Mouse (Mus musculus) neural tube, embryonic 15.5 days (tissue): ENCODE data around the gene Rc3h2. TPM values are rescaled to one million over a fixed set of nuclear protein-coding genes. Genes with fewer than 3 reads are reported as not detected.

ENCODE experiments used
- ATAC-seq: fragments of 200-750 bp; cut with Nextera tagmentation; 2 replicates; pipeline ENCODE4 v1.8.0; 2017; ENCODE audit warnings: mild to moderate bottlenecking, moderate TSS enrichment, moderate library complexity; ENCODE audit not compliant: low FRiP score
- H3K27ac ChIP-seq: fragments of 300-500 bp; sonication (generic); replicated peaks from 2 replicates; pipeline ENCODE4 v1.5.1; 2015; ENCODE audit warnings: mild to moderate bottlenecking, inconsistent platforms
- H3K27me3 ChIP-seq: fragments of 300-500 bp; sonication (generic); replicated peaks from 2 replicates; pipeline ENCODE4 v1.6.1; 2015; ENCODE audit warnings: inconsistent platforms
- H3K36me3 ChIP-seq: fragments of 300-500 bp; sonication (generic); 2 replicates; pipeline ENCODE4 v1.6.1; 2015; ENCODE audit warnings: inconsistent platforms
- H3K4me1 ChIP-seq: fragments of 300-500 bp; sonication (generic); 2 replicates; pipeline ENCODE4 v1.6.1; 2015; ENCODE audit warnings: inconsistent platforms
- H3K4me2 ChIP-seq: fragments of 300-500 bp; sonication (generic); 2 replicates; pipeline ENCODE4 v1.6.1; 2015; ENCODE audit warnings: inconsistent platforms, mild to moderate bottlenecking, moderate library complexity
- H3K4me3 ChIP-seq: fragments of 300-500 bp; sonication (generic); replicated peaks from 2 replicates; pipeline ENCODE4 v1.5.1; 2015; ENCODE audit warnings: mild to moderate bottlenecking, inconsistent platforms
- H3K9ac ChIP-seq: fragments of 300-500 bp; sonication (generic); replicated peaks from 2 replicates; pipeline ENCODE4 v1.6.1; 2015; ENCODE audit warnings: mild to moderate bottlenecking, inconsistent platforms
- H3K9me3 ChIP-seq: fragments of 300-500 bp; sonication (generic); replicated peaks from 2 replicates; pipeline ENCODE4 v1.6.1; 2016; ENCODE audit warnings: inconsistent platforms
- WGBS: fragments of 180-500 bp; shearing (Covaris S2); methylation state at CpG from one replicate; pipeline ENCODE4 v1.1.7; 2015; ENCODE audit warnings: mixed read lengths; 5-methylcytosine and 5-hydroxymethylcytosine counted together
- polyA plus RNA-seq: library from polyadenylated mRNA; unstranded; fragments of >200 nt; fragmentation: Nextera tagmentation; extraction: Ambion mirVana; gene quantifications from 2 replicates; pipeline ENCODE4 v1.2.1, GENCODE M21; 2015

Rc3h2 gene
- polyA plus RNA-seq, 1 experiment from 2014 or later: 19.0 TPM

DNA sequence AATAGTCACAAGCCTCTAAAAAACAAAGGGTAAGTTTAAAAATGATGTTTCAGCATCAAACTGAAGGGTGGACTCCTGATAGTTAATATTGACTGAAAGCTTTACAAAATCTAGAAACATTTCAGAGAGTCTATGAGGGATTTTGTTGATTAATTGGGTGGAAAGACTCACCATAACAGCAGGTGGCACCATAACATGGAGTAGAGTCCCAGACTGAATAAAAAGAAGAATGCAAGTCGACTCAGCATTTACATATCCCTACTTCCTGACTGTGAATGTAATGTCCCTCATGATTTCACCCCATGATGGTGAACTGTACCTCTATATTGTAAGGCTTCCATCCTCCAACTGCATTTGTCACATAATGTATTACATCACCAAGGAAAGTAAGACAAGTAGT, 27.2 kb downstream of the Rc3h2 start:
- Histone ChIP-seq H3K36me3 (peaks cover 34% of the 10 kb centered on the region), H3K9me3 (no peaks in the 10 kb centered on the region), H3K9ac (no peak overlapping the region), H3K4me3 (no peak overlapping the region), H3K27ac (no peak overlapping the region), H3K4me2 (no peak overlapping the region), H3K27me3 (no peaks in the 10 kb centered on the region), H3K4me1 (no peaks in the 10 kb centered on the region)
- no peak for ATAC-seq
- whole genome bisulfite sequencing: 52% methylated on average over 1 of the region's 1 CpGs

DNA sequence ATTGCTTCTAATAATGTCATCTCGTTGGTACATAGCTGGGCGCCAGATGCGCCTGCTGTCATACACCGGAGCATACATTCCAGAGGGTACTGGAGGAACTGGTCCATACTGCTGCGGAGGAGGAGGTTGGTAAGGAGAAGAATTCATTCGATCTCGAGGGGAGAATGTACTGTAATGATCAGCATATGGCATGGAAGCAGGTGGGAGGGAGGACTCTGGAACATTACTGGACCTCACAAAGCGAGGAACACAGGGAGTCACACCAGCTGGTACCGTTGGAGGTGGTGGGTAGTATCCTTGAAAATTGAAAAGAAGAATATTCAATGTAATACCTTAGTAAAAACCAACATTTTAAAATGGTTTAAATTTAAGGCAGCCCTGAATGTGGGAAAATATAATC, 39.8 kb downstream of the Rc3h2 start:
- WGBS: 88% methylated on average over 9 of the region's 9 CpGs
- no peaks in the 10 kb centered on the region for H3K4me1 ChIP-seq
- no peak overlapping the region for H3K9ac ChIP-seq
- no peak for ATAC-seq
- H3K4me3 ChIP-seq: no peak overlapping the region
- H3K36me3 ChIP-seq: peaks cover 34% of the 10 kb centered on the region
- H3K4me2 ChIP-seq: no peak overlapping the region
- no peak overlapping the region for H3K27ac ChIP-seq
- H3K27me3 ChIP-seq: no peaks in the 10 kb centered on the region
- no peaks in the 10 kb centered on the region for H3K9me3 ChIP-seq

DNA sequence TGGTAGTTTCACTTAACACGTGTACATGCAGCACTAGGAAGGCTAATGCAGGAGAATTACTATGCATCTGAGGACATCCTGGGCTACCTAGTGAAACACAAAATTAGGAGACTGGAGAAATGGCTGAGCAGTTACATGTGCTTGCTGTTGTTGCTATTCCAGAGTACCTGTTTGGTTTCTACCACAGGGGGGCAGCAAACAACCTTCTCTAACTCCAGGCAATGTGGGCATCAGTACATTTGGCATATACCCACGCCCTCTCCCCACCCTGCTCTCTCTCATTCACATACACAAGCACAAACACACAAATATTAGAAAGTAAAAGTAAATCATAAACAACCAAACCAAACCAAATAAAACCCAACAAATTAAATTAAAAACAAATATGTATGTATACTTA, 42.5 kb downstream of the Rc3h2 start:
- Histone ChIP-seq H3K36me3 (peaks cover 44% of the 10 kb centered on the region), H3K4me1 (no peaks in the 10 kb centered on the region), H3K9ac (no peak overlapping the region), H3K27me3 (no peaks in the 10 kb centered on the region), H3K9me3 (no peaks in the 10 kb centered on the region), H3K4me2 (no peak overlapping the region), H3K27ac (no peak overlapping the region), H3K4me3 (no peak overlapping the region)
- WGBS: 64% methylated on average over 2 of the region's 2 CpGs
- peak; percentile 47; the same call in 1 of the 2 replicates for ATAC-seq

DNA sequence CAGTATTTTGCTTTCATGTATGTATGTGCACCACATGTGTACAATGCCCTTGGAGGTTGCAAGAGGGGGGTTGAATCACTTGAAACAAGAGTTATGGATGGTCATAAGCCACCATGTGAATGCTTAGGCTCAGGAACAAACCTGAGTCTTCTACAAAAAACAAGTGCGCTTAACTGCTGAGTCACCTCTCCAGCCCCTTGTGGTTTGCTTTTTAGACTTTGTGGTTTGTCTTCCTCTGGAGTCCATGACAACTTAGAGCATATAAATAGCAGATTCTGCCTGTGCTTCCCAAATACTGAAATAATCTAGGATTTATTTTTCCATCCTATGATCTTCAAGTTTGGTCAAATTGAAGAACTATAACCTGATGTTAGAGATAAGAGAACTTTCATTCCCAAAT, 46.7 kb downstream of the Rc3h2 start:
- 91% methylated on average over 1 of the region's 1 CpGs for WGBS
- Histone ChIP-seq H3K27ac (no peak overlapping the region), H3K4me3 (no peak overlapping the region), H3K4me2 (no peak overlapping the region), H3K36me3 (peaks cover 33% of the 10 kb centered on the region), H3K9me3 (no peaks in the 10 kb centered on the region), H3K4me1 (no peaks in the 10 kb centered on the region), H3K9ac (no peak overlapping the region), H3K27me3 (no peaks in the 10 kb centered on the region)
- no peak for ATAC-seq

DNA sequence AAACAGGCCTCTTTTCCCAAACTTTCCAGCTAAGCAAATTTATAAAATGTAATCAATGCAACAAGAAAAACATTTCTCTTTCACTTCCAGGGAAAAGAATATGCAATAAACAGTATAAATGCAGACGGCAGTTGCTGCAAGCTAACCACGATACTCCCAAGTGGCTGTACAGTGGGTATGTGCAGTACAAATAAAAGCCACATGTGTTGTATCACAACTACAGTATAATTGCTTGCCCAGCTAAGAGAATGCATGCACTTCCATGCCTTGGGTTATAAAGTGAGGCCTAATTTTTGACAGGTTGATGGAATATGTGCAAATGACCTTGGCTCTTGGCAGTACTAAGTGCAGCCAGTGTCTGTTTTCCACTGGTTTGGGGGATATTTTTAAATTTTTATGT, 52.1 kb downstream of the Rc3h2 start:
- 88% methylated on average over 2 of the region's 2 CpGs for WGBS
- H3K36me3 ChIP-seq: peaks cover 11% of the 10 kb centered on the region; the same call in 1 of the 2 replicates

DNA sequence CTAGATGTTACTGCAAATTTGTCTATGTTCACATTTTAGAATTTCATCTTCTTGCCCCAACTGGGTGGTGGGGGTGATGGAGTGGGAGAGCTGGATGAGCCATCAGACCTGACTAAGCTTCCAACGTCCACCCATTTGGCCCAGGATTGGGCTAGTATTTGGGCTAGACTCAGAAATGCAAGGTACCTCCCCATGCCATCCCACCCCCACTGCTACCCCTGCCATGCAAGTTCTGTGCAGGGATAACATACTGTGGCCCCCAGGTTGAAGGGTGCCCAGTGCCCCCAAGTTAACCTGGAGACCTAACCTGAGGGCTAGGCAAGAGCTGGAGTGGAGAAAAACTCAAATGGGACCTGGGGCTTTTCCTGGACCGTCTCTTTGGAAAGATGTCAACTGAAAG, 62.8 kb downstream of the Rc3h2 start:
- H3K27me3 ChIP-seq: no peaks in the 10 kb centered on the region
- H3K9ac ChIP-seq: no peak overlapping the region
- no peak overlapping the region for H3K4me3 ChIP-seq
- H3K9me3 ChIP-seq: no peaks in the 10 kb centered on the region
- H3K4me1 ChIP-seq: peaks cover 16% of the 10 kb centered on the region
- H3K27ac ChIP-seq: no peak overlapping the region
- H3K4me2 ChIP-seq: peak overlapping the region; percentile 86
- 92% methylated on average over 2 of the region's 2 CpGs for WGBS
- no peak for ATAC-seq
- H3K36me3 ChIP-seq: peaks cover 16% of the 10 kb centered on the region

More for the DNA sequence above, 52.1 kb downstream of the Rc3h2 start:
- ATAC-seq: no peak
- Histone ChIP-seq H3K4me3 (no peak overlapping the region), H3K9me3 (no peaks in the 10 kb centered on the region), H3K4me1 (no peaks in the 10 kb centered on the region), H3K9ac (no peak overlapping the region), H3K27ac (no peak overlapping the region), H3K27me3 (no peaks in the 10 kb centered on the region), H3K4me2 (no peak overlapping the region)

DNA sequence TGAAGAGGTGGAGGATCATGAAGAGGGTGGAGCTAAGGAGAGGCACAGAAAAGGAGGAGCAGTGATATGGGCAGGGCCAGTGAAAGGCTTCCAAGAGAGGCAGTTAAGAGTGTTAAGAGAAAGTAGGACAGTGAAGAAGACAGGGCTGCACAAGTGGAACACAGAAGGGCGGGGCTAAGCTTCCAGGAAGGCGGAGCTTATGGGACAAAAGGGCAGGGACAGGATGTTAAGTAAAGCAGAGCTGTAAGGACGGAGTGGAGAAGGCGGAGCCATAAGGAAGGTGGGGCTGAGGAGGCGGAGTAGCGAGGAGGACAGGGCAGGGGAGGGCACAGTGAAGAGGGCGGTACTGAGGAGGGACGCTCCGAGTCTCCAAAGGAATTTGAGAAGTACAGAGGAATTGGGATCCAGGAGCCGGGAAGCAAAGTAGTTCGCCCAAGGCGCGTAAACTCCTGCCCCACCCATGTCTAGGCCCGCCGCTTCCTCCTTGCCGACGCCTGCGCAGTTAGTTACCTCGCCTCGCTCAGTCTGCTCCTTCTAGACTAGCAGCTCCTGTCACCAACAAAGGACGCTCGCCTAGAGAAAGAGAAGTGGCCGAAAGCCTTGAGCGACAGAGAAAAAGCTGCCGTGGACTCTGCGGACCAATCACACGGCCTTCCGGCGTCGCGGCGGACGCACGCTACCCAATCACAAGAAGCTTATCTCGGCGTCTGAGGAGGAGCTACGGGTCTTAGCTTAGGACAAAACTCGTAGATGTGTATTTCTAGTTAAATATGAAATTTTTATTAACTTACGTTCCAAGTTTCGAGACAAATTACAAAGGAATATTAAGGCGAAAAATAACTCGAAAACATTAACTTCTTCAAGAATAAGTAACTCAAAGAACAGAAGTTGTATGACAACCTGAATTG, 63.8 kb downstream of the Rc3h2 start, which contains the start of gene Pdcl:
Gene Pdcl (minus strand): TSS at position 700 of the 908 bp plus-strand sequence.
- peaks cover 16% of the 10 kb centered on the region for H3K4me1 ChIP-seq
- peak within 1 kb of the TSS; percentile 90 for H3K4me3 ChIP-seq
- H3K36me3 ChIP-seq: peaks cover 25% of the 10 kb centered on the region
- H3K27ac ChIP-seq: peak within 1 kb of the TSS; percentile 96
- H3K9ac ChIP-seq: peak within 1 kb of the TSS; percentile 78
- peak within 1 kb of the TSS; percentile 86 for H3K4me2 ChIP-seq
- under 1% methylated on average over 42 of the region's 42 CpGs for WGBS
- no peaks in the 10 kb centered on the region for H3K9me3 ChIP-seq
- ATAC-seq: peak; percentile 97
- H3K27me3 ChIP-seq: no peaks in the 10 kb centered on the region

DNA sequence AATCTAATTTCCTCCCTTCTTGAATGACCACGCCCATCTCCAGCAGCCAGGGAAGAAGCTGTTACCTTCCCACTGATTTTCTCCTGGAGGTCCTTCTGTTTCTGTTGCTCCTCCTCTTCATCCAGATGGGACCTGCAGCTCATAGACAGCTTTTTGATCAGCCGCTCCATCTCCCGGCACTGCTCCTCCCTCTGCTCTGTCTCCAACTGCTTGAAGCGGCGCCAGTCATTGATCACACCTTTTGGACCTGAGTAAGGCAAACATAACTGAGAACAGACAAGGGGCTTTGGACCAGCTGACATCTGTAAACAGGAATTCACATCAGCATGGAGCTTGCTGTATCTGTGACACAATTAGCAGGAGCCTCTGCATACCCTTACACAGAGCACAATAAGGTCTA, 67.1 kb downstream of the Rc3h2 start:
- H3K4me3 ChIP-seq: no peak overlapping the region

DNA sequence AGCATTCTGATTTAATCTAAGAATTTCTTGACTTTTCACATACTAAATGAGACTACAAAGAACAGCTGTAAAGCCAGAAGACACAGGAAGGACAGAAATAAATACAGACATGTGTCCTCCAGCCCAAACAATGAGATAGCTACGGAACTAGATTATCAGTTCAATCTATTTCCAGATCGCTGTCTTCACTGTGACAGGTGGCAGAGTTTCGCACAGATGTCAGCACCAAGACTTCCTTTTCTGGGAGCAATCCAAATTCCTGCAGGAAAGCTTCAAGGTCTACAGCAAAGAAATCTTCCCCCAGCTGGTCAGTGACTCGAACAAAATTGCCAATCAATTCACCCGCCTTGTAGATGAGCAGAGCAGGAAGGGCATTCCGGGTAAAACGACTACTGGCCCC, 71.0 kb downstream of the Rc3h2 start:
- Histone ChIP-seq H3K4me1 (no peaks in the 10 kb centered on the region), H3K27ac (no peak overlapping the region), H3K27me3 (no peaks in the 10 kb centered on the region), H3K9ac (no peak overlapping the region), H3K36me3 (peaks cover 54% of the 10 kb centered on the region), H3K9me3 (no peaks in the 10 kb centered on the region), H3K4me2 (no peak overlapping the region), H3K4me3 (no peak overlapping the region)
- WGBS: 92% methylated on average over 7 of the region's 7 CpGs
- ATAC-seq: no peak

More for the DNA sequence above, 67.1 kb downstream of the Rc3h2 start:
- Histone ChIP-seq H3K27me3 (no peaks in the 10 kb centered on the region), H3K4me2 (no peak overlapping the region), H3K9ac (no peak overlapping the region), H3K27ac (no peak overlapping the region), H3K4me1 (peaks cover 16% of the 10 kb centered on the region), H3K36me3 (peaks cover 55% of the 10 kb centered on the region), H3K9me3 (no peaks in the 10 kb centered on the region)
- WGBS: 95% methylated on average over 5 of the region's 5 CpGs
- no peak for ATAC-seq

DNA sequence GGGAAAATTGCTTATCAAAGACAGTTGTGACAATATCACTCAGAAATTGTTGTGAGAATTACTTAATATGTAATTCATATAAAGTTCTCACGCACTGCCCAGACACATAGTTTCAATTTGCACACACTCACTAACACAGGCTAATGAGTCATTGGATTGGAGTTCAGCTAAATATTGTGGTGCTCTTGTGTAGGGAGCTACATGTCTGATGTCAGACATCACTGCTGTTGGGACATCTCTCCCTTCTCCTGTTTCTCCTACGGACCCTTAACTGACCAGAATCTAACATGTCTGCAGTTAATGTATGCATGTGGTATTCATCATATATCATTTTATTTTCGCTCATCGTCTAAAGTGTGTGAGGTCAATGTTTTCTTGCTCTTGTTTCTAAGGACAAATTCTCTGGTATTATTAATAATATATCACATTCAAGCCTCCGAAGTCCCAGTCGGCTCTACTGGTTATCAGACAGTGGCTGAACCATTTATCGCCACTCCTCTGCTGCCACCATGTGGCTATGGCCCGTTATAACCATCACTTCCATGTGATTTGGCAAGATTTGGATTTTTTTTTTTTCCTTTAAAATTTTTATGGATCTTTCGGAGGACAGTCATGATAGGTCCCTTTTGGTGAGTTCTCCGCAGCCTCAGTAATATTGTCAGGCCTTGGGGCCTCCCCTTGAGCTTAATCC, 84.1 kb downstream of the Rc3h2 start:
- ATAC-seq: no peak
- Histone ChIP-seq H3K4me3 (no peak overlapping the region), H3K36me3 (no peaks in the 10 kb centered on the region), H3K27me3 (no peaks in the 10 kb centered on the region), H3K27ac (no peak overlapping the region), H3K4me1 (no peaks in the 10 kb centered on the region), H3K9me3 (no peaks in the 10 kb centered on the region), H3K9ac (no peak overlapping the region), H3K4me2 (no peak overlapping the region)
- WGBS: 65% methylated on average over 10 of the region's 10 CpGs

DNA sequence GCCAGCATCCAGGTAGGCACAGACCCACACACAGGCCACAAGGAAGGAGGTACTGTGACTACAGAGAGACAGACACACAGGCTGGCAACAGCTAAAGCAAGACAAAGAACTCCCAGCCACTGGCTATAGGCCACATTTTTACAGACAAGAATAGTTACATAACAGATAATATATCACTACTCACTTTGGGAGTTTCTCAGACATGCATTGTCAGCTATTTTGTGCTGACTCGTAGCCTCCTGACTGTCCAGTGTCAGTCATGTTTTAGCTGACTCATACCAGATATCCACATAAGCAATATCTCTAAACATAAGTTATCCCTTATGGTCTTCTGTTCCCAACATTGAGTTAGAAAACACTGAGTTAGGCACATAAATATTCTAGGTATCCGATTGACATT, 89.4 kb downstream of the Rc3h2 start:
- H3K4me2 ChIP-seq: no peak overlapping the region
- no peak for ATAC-seq
- 90% methylated on average over 2 of the region's 2 CpGs for WGBS

DNA sequence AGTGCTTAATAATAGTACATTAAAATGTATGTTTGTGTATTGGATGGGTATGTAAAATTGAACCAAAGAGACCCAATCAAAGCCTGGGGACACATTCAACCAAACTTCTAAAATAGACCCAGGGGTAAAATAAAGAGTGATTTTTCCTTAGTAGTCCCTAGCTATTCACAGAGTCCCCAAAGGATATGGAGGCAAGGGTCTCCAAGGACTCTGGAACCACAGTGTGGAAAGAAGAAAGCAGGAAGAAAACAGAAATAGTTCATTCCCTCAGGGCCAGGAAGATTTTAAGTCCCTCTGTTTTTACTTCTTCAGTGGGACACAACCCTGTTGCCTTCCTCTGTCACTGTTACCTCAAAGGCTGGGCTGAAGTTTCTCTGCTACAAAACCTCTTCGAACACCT, 96.5 kb downstream of the Rc3h2 start, which contains the start of gene Olfr368:
Gene Olfr368 (plus strand): TSS at position 301 of the 400 bp plus-strand sequence.
- no peak within 1 kb of the TSS for H3K27ac ChIP-seq
- no peaks in the 10 kb centered on the region for H3K4me1 ChIP-seq
- H3K4me2 ChIP-seq: no peak within 1 kb of the TSS
- no peaks in the 10 kb centered on the region for H3K27me3 ChIP-seq
- H3K4me3 ChIP-seq: no peak within 1 kb of the TSS
- no peak within 1 kb of the TSS for H3K9ac ChIP-seq
- H3K36me3 ChIP-seq: no peaks in the 10 kb centered on the region
- H3K9me3 ChIP-seq: no peaks in the 10 kb centered on the region
- ATAC-seq: no peak
- WGBS: 98% methylated on average over 1 of the region's 1 CpGs

More for the DNA sequence above, 89.4 kb downstream of the Rc3h2 start:
- H3K27me3 ChIP-seq: no peaks in the 10 kb centered on the region
- H3K27ac ChIP-seq: no peak overlapping the region
- no peak overlapping the region for H3K9ac ChIP-seq
- no peaks in the 10 kb centered on the region for H3K9me3 ChIP-seq
- H3K4me1 ChIP-seq: no peaks in the 10 kb centered on the region
- H3K4me3 ChIP-seq: no peak overlapping the region
- H3K36me3 ChIP-seq: no peaks in the 10 kb centered on the region
